ENCODE assay signal across 8 mouse cellular contexts in the genomic region with DNA sequence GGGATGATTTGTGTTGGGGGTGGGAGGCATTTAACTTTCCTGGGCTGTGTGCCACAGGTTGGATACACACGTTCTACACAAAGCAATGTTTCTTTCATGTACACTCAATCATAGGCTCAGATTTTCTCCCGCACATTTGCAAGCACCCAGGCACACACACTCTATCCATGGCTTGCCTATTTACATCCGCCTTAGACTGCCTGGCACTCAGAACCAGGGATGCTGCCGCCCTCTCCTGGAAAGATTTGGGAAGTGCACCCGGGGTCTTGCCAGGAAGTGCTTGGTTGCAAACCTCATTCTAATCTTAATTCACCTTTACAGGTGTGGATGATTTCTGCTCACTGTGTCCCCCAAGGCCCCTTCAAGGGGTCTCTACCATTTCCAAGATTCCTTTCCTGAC.
DNase-seq lines count a peak whose midpoint lies in the region; ATAC-seq and TF ChIP-seq lines count a peak whose summit lies in the region.

No protein-coding gene starts in this region.

- ATAC-seq in forebrain, embryonic 12.5 days (ENCODE audit: low FRiP score) = peak; percentile 77

- no peaks in the 10 kb centered on the region for H3K36me3 ChIP-seq in ES-E14 (ENCODE audit: control insufficient read depth, insufficient read depth, low read length, poor library complexity, severe bottlenecking)
- H3K36me3 ChIP-seq in forebrain, embryonic 12.5 days (replicated peaks) = no peaks in the 10 kb centered on the region

- in situ Hi-C loops in ES-E14 (cut with MboI; ENCODE audit: low sequenced_read_pairs in 2 of 2, unreplicated experiment in 2 of 2) = loop anchor here (10.0 to 25.0 kb wide), 2 partner anchors 186 to 189 kb away; a partner anchor contains a TSS

- H3K4me3 ChIP-seq in ES-E14 (ENCODE audit: insufficient read depth in 1 of 2, low read depth in 1 of 2, low read length in 2 of 2, poor library complexity in 1 of 2, severe bottlenecking in 1 of 2) = no peak overlapping the region
- H3K4me3 ChIP-seq in forebrain, embryonic 12.5 days (replicated peaks) = no peak overlapping the region

- DNase-seq in ES-E14 (ENCODE audit: low read depth, low spot score) = peak; percentile 66
- DNase-seq in c-Kit-negative CD71-positive TER-119-positive erythroid progenitor cells, embryonic 14.5 days (ENCODE audit: low read depth, low spot score) = peak; percentile 11
- peak; percentile 89 for DNase-seq in heart, postnatal 4 days
- peak; percentile 69 to 89 for DNase-seq in layer of hippocampus, adult 8-10 months (ENCODE audit: low spot score in 2 of 2)
- DNase-seq in lung, postnatal 14 days = peak; percentile 85
- DNase-seq in retina, embryonic 14.5 days (ENCODE audit: low spot score) = peak; percentile 93
- DNase-seq in thymus, postnatal 4 days = peak; percentile 90

- WGBS in forebrain, embryonic 12.5 days = 7% methylated on average over 5 of the region's 5 CpGs

- no peaks in the 10 kb centered on the region for H3K4me1 ChIP-seq in ES-E14 (ENCODE audit: control insufficient read depth in 2 of 2, insufficient read depth in 2 of 2, low read length in 2 of 2, poor library complexity in 1 of 2)
- H3K4me1 ChIP-seq in forebrain, embryonic 12.5 days = peaks cover 4% of the 10 kb centered on the region; the same call in 1 of the 2 replicates

- H3K4me2 ChIP-seq in forebrain, embryonic 12.5 days = 0 out of 2 replicates have a peak overlapping the region, but pooled peaks have one; percentile 17

- H3K9ac ChIP-seq in ES-E14 (ENCODE audit: insufficient read depth, low read depth, low read length, poor library complexity, severe bottlenecking) = no peak overlapping the region
- no peak overlapping the region for H3K9ac ChIP-seq in forebrain, embryonic 12.5 days

- no peaks in the 10 kb centered on the region for H3K9me3 ChIP-seq in ES-E14 (ENCODE audit: control insufficient read depth, insufficient read depth, low read depth, low read length)
- no peaks in the 10 kb centered on the region for H3K9me3 ChIP-seq in forebrain, embryonic 12.5 days

- no peak overlapping the region for H3K27ac ChIP-seq in ES-E14 (ENCODE audit: insufficient read depth, low read depth, low read length, poor library complexity, severe bottlenecking)
- H3K27ac ChIP-seq in forebrain, embryonic 12.5 days = no peak overlapping the region

- H3K27me3 ChIP-seq in forebrain, embryonic 12.5 days = no peaks in the 10 kb centered on the region

TF ChIP-seq in ES-E14, 5 proteins besides CTCF, POLR2A, EP300 and RAD21:
- TF ChIP-seq MAFK (IDR thresholded peaks at IDR 0.05; ENCODE audit: insufficient read depth, low read depth, low read length) = no peak
- no peak for TF ChIP-seq HCFC1 (IDR thresholded peaks at IDR 0.05; ENCODE audit: borderline replicate concordance, insufficient read depth, low read length)
- TF ChIP-seq ZNF384 (IDR thresholded peaks at IDR 0.05; ENCODE audit: low read depth, low read length) = no peak
- no peak for TF ChIP-seq CHD2 (IDR thresholded peaks at IDR 0.05; ENCODE audit: low read depth, low read length)
- TF ChIP-seq ZC3H11A (IDR thresholded peaks at IDR 0.05; ENCODE audit: borderline replicate concordance, low read depth, low read length) = peak; percentile 92

Comparison
In these comparisons a context has a peak if more than half of its experiments do, and no peak if none do; other contexts are left out.
1. DNase-seq: peak in every context shown above with its lines; median percentile 93 in retina, embryonic 14.5 days; 90 in thymus, postnatal 4 days; 89 in heart, postnatal 4 days; 85 in lung, postnatal 14 days; 79 in layer of hippocampus, adult 8-10 months; 66 in ES-E14; 11 in c-Kit-negative CD71-positive TER-119-positive erythroid progenitor cells, embryonic 14.5 days.